Mouse (Mus musculus): Measurements from ENCODE around the gene Hopx.

GRCm38 (mm10) chr5:77163597-77163996 is 48.7 kb upstream of the Hopx start:
- TF ChIP-seq CTCF (IDR thresholded peaks at IDR 0.05 in 2 of 3, conservative IDR thresholded peaks at IDR 0.05 in 1 of 3; ENCODE audit: control insufficient read depth in 1 of 3, insufficient read depth in 1 of 3, low read depth in 2 of 3, low read length in 3 of 3, poor library complexity in 1 of 3, severe bottlenecking in 1 of 3) (no peak), POLR2A (IDR thresholded peaks at IDR 0.05; ENCODE audit: control insufficient read depth in 1 of 2, insufficient read depth in 1 of 2, low read depth in 1 of 2, low read length in 2 of 2, poor library complexity in 1 of 2) (no peak), EP300 (IDR thresholded peaks at IDR 0.05; ENCODE audit: low read depth in 1 of 2, low read length in 2 of 2) (no peak), UBTF (IDR thresholded peaks at IDR 0.05; ENCODE audit: borderline replicate concordance, insufficient read depth, low read depth, low read length) (no peak), MAFK (IDR thresholded peaks at IDR 0.05; ENCODE audit: borderline replicate concordance, low read depth, low read length) (no peak), BHLHE40 (IDR thresholded peaks at IDR 0.05; ENCODE audit: borderline replicate concordance, low read depth, low read length) (no peak), ZKSCAN1 (IDR thresholded peaks at IDR 0.05; ENCODE audit: low read depth, low read length) (no peak), E2F4 (IDR thresholded peaks at IDR 0.05; ENCODE audit: borderline replicate concordance, low read depth, low read length) (no peak)
